Mouse (Mus musculus) kidney, postnatal 25 days (tissue): Measurements from ENCODE around the gene Arcn1.
"Not testable (repeated sequence)": the region's sequence is repeated elsewhere in the genome, so short reads cannot be mapped to it uniquely, and the experiment has no call there.

ENCODE experiments used
- DNase-seq, 2 experiments: peaks; one replicate each; pipeline ENCODE4 v3.0.0; 2021; ENCODE audit warnings: mixed read lengths in 2 of 2

Arcn1 gene

GRCm38 (mm10) chr9:44767101-44768028 is at the start of gene Arcn1, which contains the start of gene Ift46:
TSS of gene Arcn1 (minus strand) at chr9:44767845.
TSS of gene Ift46 (plus strand) at chr9:44767908.
- peak; percentile 82 to 91 for DNase-seq

- DNase-seq: no peak
These were observed 46.5 kb upstream of the Arcn1 start for GRCm38 (mm10) chr9:44814179-44814578.

- DNase-seq: peak; percentile 56 to 73
These were observed 42.7 kb upstream of the Arcn1 start for GRCm38 (mm10) chr9:44810316-44810715.

GRCm38 (mm10) chr9:44807778-44808177 is 40.1 kb upstream of the Arcn1 start:
- DNase-seq: no peak

GRCm38 (mm10) chr9:44807141-44807540 is 39.5 kb upstream of the Arcn1 start:
- DNase-seq: no peak

- no peak for DNase-seq
These were observed 37.9 kb upstream of the Arcn1 start for GRCm38 (mm10) chr9:44805536-44805935.

- DNase-seq: peak; percentile 41 to 81
These were observed 37.0 kb upstream of the Arcn1 start for GRCm38 (mm10) chr9:44804678-44805077.

GRCm38 (mm10) chr9:44802808-44803450 is 35.3 kb upstream of the Arcn1 start, which contains the start of gene Ttc36:
TSS of gene Ttc36 (minus strand) at chr9:44803072.
- peak; percentile 83 to 93 for DNase-seq

- DNase-seq: peak; percentile 42 to 61
These were observed 34.0 kb upstream of the Arcn1 start for GRCm38 (mm10) chr9:44801669-44802068.

GRCm38 (mm10) chr9:44799958-44800324 is 32.3 kb upstream of the Arcn1 start:
- no peak for DNase-seq

- peak; percentile 93 to 98 for DNase-seq
These were observed 31.7 kb upstream of the Arcn1 start, which contains the start of gene Tmem25 for GRCm38 (mm10) chr9:44799102-44799957. TSS of gene Tmem25 (minus strand) at chr9:44799307.

GRCm38 (mm10) chr9:44798298-44798697 is 30.7 kb upstream of the Arcn1 start:
- DNase-seq: no peak

GRCm38 (mm10) chr9:44792842-44793241 is 25.2 kb upstream of the Arcn1 start:
- DNase-seq: no peak

- DNase-seq: peak; percentile 96 to 97
These were observed 5.4 kb upstream of the Arcn1 start for GRCm38 (mm10) chr9:44772750-44773651.

GRCm38 (mm10) chr9:44772392-44772749 is 4.7 kb upstream of the Arcn1 start:
- no peak for DNase-seq

- no peak for DNase-seq
These were observed 3.7 kb upstream of the Arcn1 start for GRCm38 (mm10) chr9:44771376-44771775.

- not testable (repeated sequence) for DNase-seq
These were observed 367 bp upstream of the Arcn1 start for GRCm38 (mm10) chr9:44768029-44768394.

GRCm38 (mm10) chr9:44760873-44761272 is 6.8 kb downstream of the Arcn1 start:
- DNase-seq: no peak

- no peak for DNase-seq
These were observed 19.2 kb downstream of the Arcn1 start for GRCm38 (mm10) chr9:44748473-44748872.

GRCm38 (mm10) chr9:44747341-44747740 is 20.3 kb downstream of the Arcn1 start:
- no peak for DNase-seq

- no peak for DNase-seq
These were observed 21.0 kb downstream of the Arcn1 start for GRCm38 (mm10) chr9:44746666-44747065.

- DNase-seq: no peak
These were observed 22.3 kb downstream of the Arcn1 start for GRCm38 (mm10) chr9:44745371-44745770.
